Mouse (Mus musculus) neural tube, postnatal 0 days (tissue): ENCODE data around the gene Stx2. TPM values are rescaled to one million over a fixed set of nuclear protein-coding genes. Genes with fewer than 3 reads are reported as not detected.

Experiments used
- polyA plus RNA-seq: library from polyadenylated mRNA; unstranded; fragments of >200 nt; fragmentation: Nextera tagmentation; extraction: Ambion mirVana; gene quantifications from 2 replicates; pipeline ENCODE4 v1.2.1, GENCODE M21; 2015

Gene Stx2
- polyA plus RNA-seq, result 14.9 and 17.7 TPM in 2 replicates

DNA sequence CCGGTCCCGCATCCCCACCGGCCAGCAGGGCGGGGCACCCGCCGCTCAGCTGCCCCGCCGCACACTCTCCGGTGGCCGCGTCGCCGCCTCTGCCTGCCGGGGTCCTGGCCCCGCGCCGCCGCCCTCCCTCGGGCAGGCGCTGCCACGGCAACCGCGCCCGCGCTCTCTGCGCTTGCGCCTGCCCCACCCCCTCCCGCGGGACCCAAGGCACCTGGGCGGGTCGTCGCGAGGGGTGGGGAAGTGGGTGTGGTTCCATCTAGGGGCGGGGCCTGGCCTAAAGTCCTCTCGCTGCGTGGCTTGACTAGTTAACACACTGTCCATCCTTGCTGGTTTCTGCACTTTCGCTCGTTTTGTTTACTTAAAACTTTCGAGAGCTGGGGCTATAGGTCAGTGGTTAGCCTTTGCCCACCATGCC is at the start of gene Stx2:
Gene Stx2 (minus strand): TSS at position 163 of the 415 bp plus-strand sequence.

DNA sequence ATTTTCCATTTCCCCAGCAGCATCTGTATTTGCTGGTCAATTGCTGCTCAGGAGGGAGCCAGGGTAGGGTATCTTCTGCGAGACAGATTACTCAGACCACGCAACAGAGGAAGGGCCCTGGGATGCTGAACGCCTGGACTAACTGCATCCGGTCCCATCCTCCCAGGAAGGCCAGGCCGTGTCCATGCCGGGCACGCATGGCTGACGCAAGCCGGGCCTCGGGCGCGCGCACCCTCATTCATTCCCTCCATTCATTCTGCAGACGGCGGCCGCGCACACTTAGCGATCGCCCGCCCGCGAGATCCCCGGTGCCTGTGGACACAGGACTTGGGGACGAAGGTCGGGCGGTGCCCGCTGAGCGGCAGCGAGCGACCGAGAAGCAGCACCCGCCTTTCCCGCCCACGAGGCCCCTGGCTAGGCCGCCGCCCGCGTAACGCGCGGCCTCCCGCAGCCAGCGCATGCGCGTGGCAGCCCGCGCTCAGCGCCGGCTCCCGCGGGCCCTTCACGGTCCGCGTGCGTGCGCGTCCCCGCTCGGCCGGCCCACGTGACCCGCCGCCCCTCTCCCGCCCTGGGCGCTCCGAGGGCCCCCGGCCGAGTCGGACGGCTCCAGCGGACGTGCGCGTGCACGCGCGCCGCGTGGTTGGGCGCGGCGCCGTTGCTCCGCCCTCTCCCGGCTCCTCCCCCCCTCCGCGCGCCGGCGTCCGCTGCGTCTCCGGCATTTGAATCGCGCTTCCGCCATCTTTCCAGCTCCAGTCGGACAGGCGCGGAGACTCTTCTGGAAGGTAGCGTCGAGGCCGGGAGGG is 11.3 kb upstream of the Stx2 start, which contains the start of gene Ran:
Gene Ran (plus strand): TSS at position 573 of the 803 bp plus-strand sequence.

DNA sequence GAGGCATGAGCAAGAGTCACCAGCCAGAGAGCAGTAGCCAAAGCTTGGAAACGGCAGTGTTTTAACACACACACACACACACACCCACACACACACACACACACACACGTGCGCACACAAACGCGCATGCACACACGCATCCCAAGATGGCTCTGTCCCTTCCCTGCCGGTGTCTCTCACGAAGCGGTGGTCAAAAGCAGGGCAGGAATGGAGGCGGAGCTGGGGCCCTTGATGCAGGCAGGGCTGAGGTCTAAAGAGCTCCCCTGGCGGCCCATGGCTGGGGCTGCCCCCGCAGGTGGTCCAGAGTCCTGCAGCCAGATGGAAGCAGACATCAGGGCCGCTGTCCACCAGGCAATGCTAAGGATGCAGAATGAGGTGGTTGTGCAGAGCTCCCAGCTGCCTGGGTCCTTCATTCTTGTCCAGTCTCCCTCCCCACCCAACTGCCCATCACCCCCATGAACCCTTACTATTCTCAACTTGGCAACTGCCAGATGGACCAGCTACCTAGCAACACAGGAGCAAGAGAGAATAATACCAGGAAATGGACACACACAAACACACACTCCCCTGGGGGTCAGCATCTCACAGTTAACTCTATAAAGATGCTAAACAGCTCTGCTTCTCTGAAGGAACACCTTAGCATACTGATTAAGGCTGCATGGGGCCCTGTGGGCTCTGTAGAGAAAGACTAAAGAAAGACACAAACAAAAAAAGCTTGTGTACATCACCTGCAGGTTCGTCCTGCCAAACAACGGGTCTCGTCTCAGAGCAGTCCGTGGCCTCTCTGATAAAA is 54.9 kb downstream of the Stx2 start, which contains the start of gene Rimbp2:
Gene Rimbp2 (minus strand): TSS at position 209 of the 793 bp plus-strand sequence.

Other genes starting within 250 kb of the Stx2 start
- gene Rimbp2, start 55.1 kb downstream of the Stx2 start, polyA plus RNA-seq, result 4.7 and 4.8 TPM in 2 replicates
- gene Ran, start 11.5 kb upstream of the Stx2 start, polyA plus RNA-seq, result 247 and 269 TPM in 2 replicates
- gene Adgrd1, start 88.2 kb upstream of the Stx2 start, polyA plus RNA-seq, result 0.43 and 0.45 TPM in 2 replicates